Comparison of ENCODE assay signal across 12 mouse cellular contexts in genomic region chr11:98950484-98950883, GRCm38 (mm10). TPM values are rescaled to one million over a fixed set of nuclear protein-coding genes. Genes with fewer than 3 reads are reported as not detected.
DNase-seq lines count a peak whose midpoint lies in the region; ATAC-seq and TF ChIP-seq lines count a peak whose summit lies in the region.
"Had no signal": no experiment of that assay in that cellular context is flagged by ENCODE, and none has a peak within 500 bp of the region (broad histone marks: within the 10 kb centered on the region; RNA-seq: fewer than 3 reads in every experiment).

No protein-coding gene starts in this region.

- no peak overlapping the region for H3ac ChIP-seq in C2C12 (ENCODE audit: control insufficient read depth, insufficient read length, low read depth)

- H3K36me3 ChIP-seq in kidney, embryonic 16.5 days (ENCODE audit: insufficient read depth, low read length): peaks cover 14% of the 10 kb centered on the region; the same call in 1 of the 2 replicates
- H3K36me3 ChIP-seq in kidney, adult 2 months (ENCODE audit: control insufficient read depth, insufficient read depth, low read length): no peaks in the 10 kb centered on the region
- peaks cover 29% of the 10 kb centered on the region for H3K36me3 ChIP-seq in C2C12 (ENCODE audit: control insufficient read depth, insufficient read depth)
- peaks cover 20% of the 10 kb centered on the region; the same call in 1 of the 2 replicates for H3K36me3 ChIP-seq in intestine, embryonic 14.5 days (ENCODE audit: control insufficient read depth, insufficient read depth, low read length)

- WGBS in kidney, embryonic 16.5 days: 87% methylated on average over 9 of the region's 9 CpGs
- WGBS in kidney, adult 2 months: 67% methylated on average over 9 of the region's 9 CpGs
- WGBS in intestine, embryonic 14.5 days: 82% methylated on average over 9 of the region's 9 CpGs

- peaks cover 100% of the 10 kb centered on the region for H3K79me2 ChIP-seq in C2C12 (ENCODE audit: control insufficient read depth, insufficient read depth)

- H3K9me3 ChIP-seq in kidney, embryonic 16.5 days (ENCODE audit: low read length): no peaks in the 10 kb centered on the region
- H3K9me3 ChIP-seq in intestine, embryonic 14.5 days (ENCODE audit: control insufficient read depth, low read length): no peaks in the 10 kb centered on the region
- H3K9me3 ChIP-seq: forebrain, embryonic 13.5 days had no signal

- TF ChIP-seq CTCF in kidney, adult 2 months (conservative IDR thresholded peaks at IDR 0.05; ENCODE audit: insufficient read depth, insufficient read length, low read depth, low read length): no peak
- no peak for TF ChIP-seq CTCF in C2C12 (IDR thresholded peaks at IDR 0.05; ENCODE audit: control insufficient read depth, insufficient read depth, insufficient read length)

- H3K4me1 ChIP-seq in kidney, embryonic 16.5 days (ENCODE audit: insufficient read depth, low read length): peaks cover 71% of the 10 kb centered on the region
- peaks cover 59% of the 10 kb centered on the region for H3K4me1 ChIP-seq in kidney, adult 2 months (ENCODE audit: control insufficient read depth, insufficient read depth, low read length)
- peaks cover 57% of the 10 kb centered on the region for H3K4me1 ChIP-seq in intestine, embryonic 14.5 days (replicated peaks; ENCODE audit: control insufficient read depth, insufficient read depth, low read length)

- no peak for ATAC-seq in kidney, embryonic 16.5 days (ENCODE audit: low FRiP score, low TSS enrichment)
- no peak for ATAC-seq in intestine, embryonic 14.5 days (replicated peaks; ENCODE audit: low FRiP score, low TSS enrichment, low read depth)
- ATAC-seq in megakaryocyte-erythroid progenitor cell, adult 5-6 weeks (replicated peaks; ENCODE audit: low FRiP score, low TSS enrichment, poor library complexity, severe bottlenecking): no peak

- H3K27me3 ChIP-seq in kidney, embryonic 16.5 days (ENCODE audit: insufficient read depth, low read length): no peaks in the 10 kb centered on the region
- H3K27me3 ChIP-seq in kidney, adult 2 months (replicated peaks; ENCODE audit: control insufficient read depth, insufficient read depth, low read length): no peaks in the 10 kb centered on the region
- no peaks in the 10 kb centered on the region for H3K27me3 ChIP-seq in C2C12 (ENCODE audit: control insufficient read depth, insufficient read depth, insufficient read length)
- no peaks in the 10 kb centered on the region for H3K27me3 ChIP-seq in intestine, embryonic 14.5 days (replicated peaks; ENCODE audit: control insufficient read depth, insufficient read depth, low read length)
- H3K27me3 ChIP-seq: forebrain, embryonic 13.5 days had no signal

- H3K79me3 ChIP-seq in C2C12 (ENCODE audit: low read depth): peaks cover 72% of the 10 kb centered on the region

- H3K9ac ChIP-seq in kidney, embryonic 16.5 days (replicated peaks; ENCODE audit: low read length): no peak overlapping the region
- H3K9ac ChIP-seq in intestine, embryonic 14.5 days (ENCODE audit: low read length): no peak overlapping the region
- H3K9ac ChIP-seq: liver, embryonic 14.5 days had no signal

- H3K4me3 ChIP-seq in kidney, embryonic 16.5 days (ENCODE audit: low read length): no peak overlapping the region
- no peak overlapping the region for H3K4me3 ChIP-seq in kidney, adult 2 months (ENCODE audit: insufficient read depth, low read depth, low read length)
- peak overlapping the region; percentile 6 for H3K4me3 ChIP-seq in C2C12 (ENCODE audit: insufficient read depth, poor library complexity, severe bottlenecking)
- H3K4me3 ChIP-seq in intestine, embryonic 14.5 days (ENCODE audit: low read depth, low read length): no peak overlapping the region
- H3K4me3 ChIP-seq: forebrain, embryonic 13.5 days had no signal

- H3K27ac ChIP-seq in kidney, embryonic 16.5 days (ENCODE audit: low read length): peak overlapping the region; percentile 94
- H3K27ac ChIP-seq in kidney, adult 2 months (ENCODE audit: insufficient read depth, low read depth, low read length): no peak overlapping the region
- peak overlapping the region; percentile 38; the same call in 1 of the 2 replicates for H3K27ac ChIP-seq in intestine, embryonic 14.5 days (ENCODE audit: low read depth)
- H3K27ac ChIP-seq: liver, embryonic 14.5 days had no signal

- H3K4me2 ChIP-seq in kidney, embryonic 16.5 days (replicated peaks; ENCODE audit: low read depth, low read length): no peak overlapping the region
- no peak overlapping the region for H3K4me2 ChIP-seq in intestine, embryonic 14.5 days (ENCODE audit: low read length)
- H3K4me2 ChIP-seq: forebrain, embryonic 13.5 days had no signal

- intact Hi-C loops in gastrocnemius, postnatal 14 days (cut with DNase I; ENCODE audit: low total_unique reads): no loop called here
- intact Hi-C loops in gastrocnemius, postnatal 36 days (cut with DNase I): no loop called here

- no peak for TF ChIP-seq POLR2A in kidney, adult 2 months (IDR thresholded peaks at IDR 0.05; ENCODE audit: low read depth, low read length)

- DNase-seq in gastrocnemius, postnatal 14 days: peak; percentile 21
- DNase-seq in gastrocnemius, postnatal 36 days: no peak
- no peak for DNase-seq in kidney, adult 2 months
- no peak for DNase-seq in intestine, embryonic 14.5 days (ENCODE audit: low spot score)
- DNase-seq in ovary, postnatal 10 days (ENCODE audit: low spot score): no peak
- DNase-seq: embryo, embryonic 11 days; spleen, adult 18-20 months had no signal

TF ChIP-seq in C2C12, 6 proteins besides CTCF, POLR2A, EP300 and RAD21:
- TF ChIP-seq FOSL1 (IDR thresholded peaks at IDR 0.05; ENCODE audit: insufficient read depth, low read length, poor library complexity, severe bottlenecking): no peak
- no peak for TF ChIP-seq MAX (IDR thresholded peaks at IDR 0.05)
- TF ChIP-seq MYOG (IDR thresholded peaks at IDR 0.05; ENCODE audit: control insufficient read depth, extremely low read depth, insufficient read length): no peak
- TF ChIP-seq MYOD1 (IDR thresholded peaks at IDR 0.05; ENCODE audit: control insufficient read depth, insufficient read length, low read depth): no peak

RNA-seq across cellular contexts. Expression of gene Rara, which starts 22.9 kb away (rescaled TPM):
- 10 to 100 TPM; 13.7 to 19.7 TPM for total RNA-seq in gastrocnemius, postnatal 14 days (2021)
- total RNA-seq in gastrocnemius, postnatal 36 days (2021): 10 to 100 TPM in 1 of 2 experiments, 1 to 10 TPM in 1; 8.7 to 13.2 TPM
- 31.4 and 32.5 TPM in 2 replicates for polyA plus RNA-seq in kidney, embryonic 16.5 days (2015; fragmentation: Nextera tagmentation; extraction: Ambion mirVana)
- polyA plus RNA-seq in kidney, adult 2 months (2012; rRNA removed): 18.0 and 19.6 TPM in 2 replicates
- polyA plus RNA-seq in C2C12 (2012; fragmentation: generic; extraction: Trizol): 31.9 TPM
- polyA plus RNA-seq in intestine, embryonic 14.5 days (2014; fragmentation: Nextera tagmentation; extraction: Ambion mirVana): 42.4 and 43.6 TPM in 2 replicates
- total RNA-seq in megakaryocyte-erythroid progenitor cell, adult 5-6 weeks (2014; fragmentation: Nextera tagmentation): 7.8 and 15.9 TPM in 2 replicates
- total RNA-seq in megakaryocyte-erythroid progenitor cell, adult 5-6 weeks (2017): 2.2 and 3.0 TPM in 2 replicates

RNA-seq across cellular contexts. Expression of gene Gjd3, which starts 32.3 kb away (rescaled TPM):
- not detected for total RNA-seq in gastrocnemius, postnatal 14 days (2021)
- not detected for total RNA-seq in gastrocnemius, postnatal 36 days (2021)
- polyA plus RNA-seq in kidney, embryonic 16.5 days (2015; fragmentation: Nextera tagmentation; extraction: Ambion mirVana): 0.59 TPM in 1 of 2 replicates, not detected in the other
- 0.34 and 0.57 TPM in 2 replicates for polyA plus RNA-seq in kidney, adult 2 months (2012; rRNA removed)
- not detected for polyA plus RNA-seq in C2C12 (2012; fragmentation: generic; extraction: Trizol)
- polyA plus RNA-seq in intestine, embryonic 14.5 days (2014; fragmentation: Nextera tagmentation; extraction: Ambion mirVana): 0.22 TPM in 1 of 2 replicates, not detected in the other
- total RNA-seq in megakaryocyte-erythroid progenitor cell, adult 5-6 weeks (2014; fragmentation: Nextera tagmentation): not detected in 2 replicates
- total RNA-seq in megakaryocyte-erythroid progenitor cell, adult 5-6 weeks (2017): not detected in 2 replicates
- polyA plus RNA-seq: forebrain, embryonic 13.5 days; liver, embryonic 14.5 days had no signal

RNA-seq across cellular contexts. Expression of gene Cdc6, which starts 42.9 kb away (rescaled TPM):
- 1 to 10 TPM in 1 of 2 experiments, under 1 TPM in 1; 0.78 to 1.3 TPM for total RNA-seq in gastrocnemius, postnatal 14 days (2021)
- total RNA-seq in gastrocnemius, postnatal 36 days (2021): under 1 TPM; 0.20 to 0.64 TPM
- polyA plus RNA-seq in kidney, embryonic 16.5 days (2015; fragmentation: Nextera tagmentation; extraction: Ambion mirVana): 36.2 and 38.6 TPM in 2 replicates
- polyA plus RNA-seq in kidney, adult 2 months (2012; rRNA removed): 0.11 and 0.14 TPM in 2 replicates
- 24.1 TPM for polyA plus RNA-seq in C2C12 (2012; fragmentation: generic; extraction: Trizol)
- 32.5 and 32.9 TPM in 2 replicates for polyA plus RNA-seq in intestine, embryonic 14.5 days (2014; fragmentation: Nextera tagmentation; extraction: Ambion mirVana)
- total RNA-seq in megakaryocyte-erythroid progenitor cell, adult 5-6 weeks (2014; fragmentation: Nextera tagmentation): 85.0 and 101 TPM in 2 replicates
- total RNA-seq in megakaryocyte-erythroid progenitor cell, adult 5-6 weeks (2017): 67.8 and 78.7 TPM in 2 replicates

Comparison
In these comparisons a context has a peak if more than half of its experiments do, and no peak if none do; other contexts are left out.
1. RNA of gene Cdc6, which starts 42.9 kb away (polyA plus RNA-seq): 36.2 to 38.6 TPM in kidney, embryonic 16.5 days, 32.5 to 32.9 TPM in intestine, embryonic 14.5 days and 24.1 TPM in C2C12 (single experiment); 0.11 to 0.14 TPM in kidney, adult 2 months; every median in the first group is over 10 times any median in the second.